Mouse (Mus musculus) hematopoietic multipotent progenitor cell, adult 10-12 weeks (in vitro differentiated cells): ENCODE results near the gene C030005K15Rik. TPM values are rescaled to one million over a fixed set of nuclear protein-coding genes. Genes with fewer than 3 reads are reported as not detected.

Experiments
- polyA plus RNA-seq: library from polyadenylated mRNA; stranded (reverse); fragments of >175 nt; gene quantifications from 2 replicates; pipeline ENCODE4 v1.2.3, GENCODE M21; 2012; ENCODE audit warnings: low replicate concordance

The C030005K15Rik gene
- not detected in 2 replicates for polyA plus RNA-seq

GRCm38 (mm10) chr10:97726655-97727054 lies at the start of gene C030005K15Rik:
Gene C030005K15Rik (minus strand): TSS chr10:97726755.

GRCm38 (mm10) chr10:97692913-97693312 lies 33.6 kb downstream of the C030005K15Rik start, which contains the start of gene Ccer1:
Gene Ccer1 (plus strand): TSS chr10:97693059.

Other genes with a start within 250 kb of the C030005K15Rik start
- gene Dcn, start 247.1 kb downstream of the C030005K15Rik start, polyA plus RNA-seq: 0.09 TPM in 1 of 2 replicates, not detected in the other
- not detected in 2 replicates for gene Lum, start 161.6 kb downstream of the C030005K15Rik start, polyA plus RNA-seq
- gene Kera, start 119.9 kb downstream of the C030005K15Rik start, polyA plus RNA-seq: not detected in 2 replicates
- not detected in 2 replicates for gene Epyc, start 82.7 kb downstream of the C030005K15Rik start, polyA plus RNA-seq
- gene Ccer1, start 33.7 kb downstream of the C030005K15Rik start, polyA plus RNA-seq: not detected in 2 replicates